Mouse (Mus musculus) kidney, postnatal 36 days (tissue): ENCODE results near the gene Grm5.

Experiments
- DNase-seq, 2 experiments: peaks; one replicate each; pipeline ENCODE4 v3.0.0; 2021 to 2022; ENCODE audit warnings: mixed read lengths in 2 of 2

The Grm5 gene

GRCm38 (mm10) chr7:87583868-87584267 lies at the start of gene Grm5:
Gene Grm5 (plus strand): TSS chr7:87584168.
- no peak for DNase-seq

- no peak for DNase-seq
These were observed 44.9 kb upstream of the Grm5 start for GRCm38 (mm10) chr7:87539031-87539430.

DNA sequence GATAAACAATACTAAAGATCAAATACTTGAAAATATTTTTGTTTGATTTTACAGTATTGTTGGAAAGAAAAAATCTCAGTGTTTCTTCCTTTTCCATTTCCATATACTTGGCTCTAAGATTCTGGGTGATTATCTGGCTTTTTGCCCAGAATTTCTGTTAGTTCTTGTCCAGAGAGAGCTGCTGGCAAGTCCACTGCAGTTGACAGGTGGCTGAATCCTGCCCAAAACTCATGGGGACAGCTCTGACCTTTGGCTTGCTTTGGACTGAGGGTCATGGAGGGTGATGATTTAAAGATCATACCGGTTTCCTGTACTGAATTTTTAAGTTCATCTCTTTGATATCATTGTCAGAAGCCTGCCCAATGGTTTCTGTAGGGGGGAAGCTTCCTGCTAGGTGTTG lies 18.7 kb upstream of the Grm5 start:
- DNase-seq = peak; percentile 9 to 14

DNA sequence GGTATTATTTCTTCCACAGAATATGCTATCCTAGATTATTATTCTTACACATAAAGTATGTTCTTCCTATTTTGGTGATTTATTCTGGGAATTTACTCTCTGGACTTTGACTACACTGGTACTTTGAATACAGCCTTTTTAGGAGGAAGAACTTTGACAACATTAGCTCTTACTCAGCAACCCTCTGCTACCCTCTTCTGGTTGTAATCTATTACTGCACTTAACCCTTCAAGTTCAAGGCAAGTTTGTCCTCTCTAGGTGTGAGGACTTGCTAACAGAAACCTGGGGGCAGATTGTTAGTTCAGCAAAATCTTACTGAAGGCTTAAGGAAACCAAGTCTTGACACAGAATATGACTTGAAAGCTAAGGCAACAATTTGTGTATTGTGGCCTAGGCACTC lies 17.5 kb upstream of the Grm5 start:
- DNase-seq = peak in 1 of 2 experiments; percentile 21

- DNase-seq = peak in 1 of 2 experiments; percentile 1
These were observed 323 bp downstream of the Grm5 start for GRCm38 (mm10) chr7:87584281-87584701.

GRCm38 (mm10) chr7:87586271-87586937 lies 2.4 kb downstream of the Grm5 start:
- DNase-seq = no peak

DNA sequence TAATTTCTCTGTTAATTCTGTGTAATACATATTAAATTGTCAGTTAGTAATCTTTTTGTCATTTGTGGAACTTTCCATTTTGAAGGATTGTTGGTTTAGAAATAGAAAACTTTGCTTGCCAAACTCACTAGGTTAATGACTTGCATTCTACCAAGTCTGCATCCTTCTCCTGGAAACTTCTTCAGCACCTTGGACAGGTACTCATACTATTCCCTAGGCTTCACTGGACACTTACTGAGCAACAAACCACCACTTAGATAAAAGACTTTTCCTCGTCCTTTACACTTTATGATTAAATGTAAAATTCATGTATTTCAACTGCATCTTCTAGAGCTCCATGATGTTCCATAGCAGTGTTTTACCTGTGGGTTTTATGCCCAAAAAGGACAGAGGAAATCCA lies 4.0 kb downstream of the Grm5 start:
- DNase-seq = no peak

DNA sequence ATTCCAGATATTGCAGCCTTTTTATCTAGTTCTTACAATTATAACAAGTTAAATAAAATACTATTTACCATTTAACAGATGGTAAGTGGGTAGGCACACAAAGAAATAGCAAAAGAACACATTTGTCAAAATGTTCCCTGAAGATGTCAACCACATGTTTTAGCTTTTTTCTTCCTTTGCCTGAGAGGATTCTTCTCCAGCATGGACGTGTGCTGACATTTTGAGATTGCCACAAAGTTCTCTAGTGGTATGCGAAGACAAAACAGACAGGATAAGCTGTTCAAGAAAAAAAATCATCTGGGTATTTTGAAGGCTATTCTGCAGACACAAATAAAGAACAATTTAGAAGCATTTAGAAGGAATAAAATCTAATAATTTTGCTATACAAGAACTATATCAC lies 42.3 kb downstream of the Grm5 start:
- DNase-seq = no peak

GRCm38 (mm10) chr7:87635530-87635929 lies 51.6 kb downstream of the Grm5 start:
- DNase-seq = no peak

- no peak for DNase-seq
These were observed 66.6 kb downstream of the Grm5 start for GRCm38 (mm10) chr7:87650610-87651009.

- DNase-seq = no peak
These were observed 77.8 kb downstream of the Grm5 start for GRCm38 (mm10) chr7:87661794-87662193.

GRCm38 (mm10) chr7:87664041-87664440 lies 80.1 kb downstream of the Grm5 start:
- DNase-seq = no peak

DNA sequence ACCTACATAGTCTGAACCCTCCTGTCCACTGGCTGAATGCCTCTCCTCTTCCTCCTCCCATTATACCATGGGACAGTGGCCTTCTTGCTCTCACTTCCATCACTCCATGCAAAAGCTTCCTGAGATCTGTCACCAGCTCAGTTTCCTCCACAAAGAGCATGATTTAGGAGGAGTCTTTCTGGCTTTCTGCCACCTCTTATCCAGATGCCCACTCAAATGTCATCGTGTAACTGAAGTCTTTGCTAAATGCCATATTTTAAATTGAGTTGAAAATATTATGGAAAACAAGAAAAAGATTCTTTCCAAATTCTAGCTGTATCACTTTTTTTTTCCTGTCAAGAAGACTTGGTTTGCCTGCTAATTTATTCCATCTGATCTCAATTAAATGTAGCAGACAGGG lies 132.4 kb downstream of the Grm5 start:
- DNase-seq = no peak

DNA sequence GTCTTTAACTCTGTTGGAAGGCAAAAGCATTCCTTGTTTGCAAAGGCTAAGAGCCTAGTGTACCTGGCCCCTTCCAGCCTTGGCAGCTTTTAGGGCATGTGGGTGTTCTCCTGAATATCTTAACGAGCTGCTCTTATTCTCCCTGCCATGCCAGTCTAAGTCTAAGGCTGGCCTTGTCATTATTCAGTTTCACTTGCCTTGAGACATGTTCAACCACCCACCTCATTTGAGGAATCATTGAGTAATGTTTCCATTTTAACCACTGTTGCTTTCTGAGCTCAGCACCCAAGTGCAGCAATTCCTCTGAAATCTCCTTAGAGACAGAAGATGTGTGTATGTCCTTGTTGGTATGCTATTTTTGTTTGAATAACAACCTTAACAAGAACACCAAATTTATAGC lies 134.7 kb downstream of the Grm5 start:
- DNase-seq = no peak

DNA sequence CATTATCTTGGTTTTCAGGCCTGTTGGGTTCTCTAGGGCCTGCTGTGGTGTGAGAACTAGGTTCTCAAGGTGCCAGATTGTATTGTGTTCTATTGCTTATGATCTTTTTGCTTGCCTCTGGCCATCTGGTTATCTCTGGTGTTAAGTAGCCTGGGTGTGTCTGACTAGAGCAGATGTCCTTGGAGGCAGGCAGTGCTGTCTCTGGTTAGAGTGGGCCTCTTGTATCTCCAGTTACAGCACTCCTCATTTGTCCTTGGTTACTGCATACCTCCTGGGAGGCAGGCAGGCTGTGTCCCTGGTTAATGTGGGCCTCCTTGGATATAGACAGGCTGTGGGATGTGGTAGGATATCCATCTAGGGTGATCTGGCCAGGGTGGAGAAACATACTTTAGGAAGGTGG lies 150.5 kb downstream of the Grm5 start:
- DNase-seq = no peak

GRCm38 (mm10) chr7:87761945-87762344 lies 178.0 kb downstream of the Grm5 start:
- DNase-seq = no peak

- DNase-seq = no peak
These were observed 178.4 kb downstream of the Grm5 start for GRCm38 (mm10) chr7:87762376-87762775.

- no peak for DNase-seq
These were observed 203.6 kb downstream of the Grm5 start for GRCm38 (mm10) chr7:87787560-87787959.

DNA sequence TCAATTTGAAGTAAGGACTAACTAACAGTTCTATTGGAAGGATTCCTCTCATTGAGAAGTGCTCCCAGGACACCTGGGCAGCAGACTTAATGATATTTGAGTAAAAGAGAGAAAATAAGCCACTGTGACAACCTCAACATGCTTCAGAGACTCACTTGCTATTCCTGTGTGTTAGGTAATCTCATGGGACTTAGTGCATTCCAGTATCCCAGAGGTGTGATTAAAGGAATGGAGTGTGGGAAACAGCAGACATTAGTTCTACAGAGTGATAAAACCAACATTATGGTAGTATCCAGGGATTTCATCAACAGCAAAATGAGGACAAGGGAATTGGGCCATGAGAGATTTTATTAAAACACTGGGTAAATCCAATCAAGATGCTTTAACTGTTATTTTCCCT lies 205.0 kb downstream of the Grm5 start:
- DNase-seq = no peak

DNA sequence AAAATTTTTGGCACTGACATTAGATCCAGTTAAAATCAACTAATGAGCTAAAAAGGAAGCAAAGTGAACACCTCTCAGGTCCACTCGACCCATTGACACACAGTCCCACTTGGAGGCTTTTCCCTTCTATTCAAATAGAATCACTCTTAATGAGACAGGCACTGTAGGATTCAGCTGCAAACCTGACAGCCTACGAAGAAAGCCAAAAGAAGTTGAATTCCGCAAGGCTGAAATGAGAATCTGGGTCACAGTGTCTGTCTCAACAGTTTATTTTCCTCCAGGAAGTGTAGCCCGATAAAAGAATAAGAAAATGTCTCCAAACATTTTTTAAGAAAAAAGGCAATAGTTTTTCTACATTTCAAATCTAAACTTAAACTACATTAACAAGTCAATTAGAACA lies 209.9 kb downstream of the Grm5 start:
- DNase-seq = no peak

DNA sequence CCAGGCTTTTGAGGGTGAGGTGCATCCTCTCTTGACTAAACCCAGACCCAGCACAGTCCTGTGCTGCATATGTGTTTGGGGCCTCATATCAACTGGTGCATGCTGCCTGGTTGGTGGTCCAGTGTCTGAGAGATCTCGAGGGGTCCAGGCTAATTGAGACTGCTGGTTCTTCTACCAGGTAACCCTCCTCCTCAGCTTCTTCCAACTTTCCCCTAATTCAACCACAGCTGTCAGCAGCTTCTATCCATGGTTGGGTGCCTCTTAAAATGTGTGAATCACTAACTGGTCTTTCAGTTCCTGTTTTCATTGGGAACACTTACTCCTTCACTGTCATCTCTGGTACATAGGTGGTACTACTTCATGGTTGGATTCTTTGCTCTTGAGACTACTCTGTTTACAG lies 240.9 kb downstream of the Grm5 start:
- DNase-seq = no peak

GRCm38 (mm10) chr7:87834669-87835068 lies 250.7 kb downstream of the Grm5 start:
- no peak for DNase-seq

- DNase-seq = no peak
These were observed 254.6 kb downstream of the Grm5 start for GRCm38 (mm10) chr7:87838579-87838978.

- no peak for DNase-seq
These were observed 259.5 kb downstream of the Grm5 start for GRCm38 (mm10) chr7:87843496-87843895.

DNA sequence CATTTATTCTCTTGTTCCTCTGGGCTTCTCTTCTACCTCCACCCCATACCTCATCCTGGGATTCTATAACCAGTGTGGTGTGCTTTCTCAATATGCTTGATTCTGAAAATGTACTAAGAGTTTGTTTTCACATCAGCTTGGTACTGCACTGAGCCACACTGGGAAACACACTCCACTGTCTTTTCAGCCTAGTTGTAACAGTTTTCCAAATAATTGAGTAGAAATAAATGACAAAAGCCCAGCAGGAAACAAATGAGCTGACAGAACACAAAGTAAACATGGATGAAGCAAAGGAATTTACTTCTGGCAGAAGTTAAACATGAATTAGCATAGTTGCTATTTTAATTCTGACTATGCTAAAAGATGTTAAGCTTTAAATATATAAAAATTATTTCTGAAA lies 262.1 kb downstream of the Grm5 start:
- no peak for DNase-seq
